Mouse (Mus musculus): ENCODE data around the gene Stpg4. TPM values are rescaled to one million over a fixed set of nuclear protein-coding genes. Genes with fewer than 3 reads are reported as not detected.

Stpg4 gene
- total and polyA plus RNA-seq, 3 experiments, result not detected

DNA sequence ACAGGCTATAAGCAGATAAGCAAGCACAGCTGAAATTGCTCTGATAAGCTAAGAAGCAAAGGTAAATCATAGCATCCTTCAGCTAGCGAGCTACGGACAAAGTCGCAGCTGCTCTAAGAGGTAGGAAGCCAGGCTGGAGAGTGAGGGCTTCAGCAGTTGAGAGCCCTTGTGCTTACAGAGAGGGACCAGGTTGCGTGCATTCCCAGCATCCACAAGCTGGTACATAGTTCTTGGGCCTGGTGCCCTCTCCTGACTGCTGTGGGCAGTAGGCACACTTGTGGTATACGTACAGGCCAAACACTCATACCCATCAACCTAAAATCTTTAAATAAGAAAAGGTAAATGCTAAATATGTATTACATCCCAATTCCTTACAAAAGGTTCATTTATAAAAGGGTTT, 5.2 kb upstream of the Stpg4 start:
- H3K36me3 ChIP-seq (ENCODE audit: control insufficient read depth in 1 of 2, insufficient read depth in 2 of 2, low read length in 2 of 2), result peaks cover 0 to 23% of the 10 kb centered on the region in 2 experiments; a peak in 3 of 4 replicates
- TF ChIP-seq MAFK (IDR thresholded peaks at IDR 0.05; ENCODE audit: borderline replicate concordance, low read depth, low read length) (no peak), USF1 (IDR thresholded peaks at IDR 0.05; ENCODE audit: low read depth, low read length) (no peak), MAZ (IDR thresholded peaks at IDR 0.05; ENCODE audit: low read depth, low read length) (no peak), ZMIZ1 (IDR thresholded peaks at IDR 0.05; ENCODE audit: low read depth, low read length) (no peak), MYB (IDR thresholded peaks at IDR 0.05; ENCODE audit: low read depth, low read length) (no peak), ZKSCAN1 (IDR thresholded peaks at IDR 0.05; ENCODE audit: low read depth, low read length) (no peak), HCFC1 (IDR thresholded peaks at IDR 0.05; ENCODE audit: low read depth, low read length) (no peak), EP300 (IDR thresholded peaks at IDR 0.05; ENCODE audit: low read depth in 1 of 2, low read length in 2 of 2) (no peak), ELF1 (IDR thresholded peaks at IDR 0.05; ENCODE audit: low read depth, low read length) (no peak), UBTF (IDR thresholded peaks at IDR 0.05; ENCODE audit: borderline replicate concordance, insufficient read depth, low read depth, low read length) (no peak), ETS1 (IDR thresholded peaks at IDR 0.05; ENCODE audit: low read depth, low read length) (no peak), POLR2AphosphoS5 (IDR thresholded peaks at IDR 0.05; ENCODE audit: borderline replicate concordance, low read depth, low read length) (no peak), CTCF (IDR thresholded peaks at IDR 0.05 in 2 of 3, conservative IDR thresholded peaks at IDR 0.05 in 1 of 3; ENCODE audit: control insufficient read depth in 1 of 3, insufficient read depth in 1 of 3, low read depth in 2 of 3, low read length in 3 of 3, poor library complexity in 1 of 3, severe bottlenecking in 1 of 3) (no peak), ZC3H11A (IDR thresholded peaks at IDR 0.05; ENCODE audit: low read depth, low read length) (no peak), RAD21 (IDR thresholded peaks at IDR 0.05; ENCODE audit: low read depth, low read length) (no peak)
- DNase-seq (ENCODE audit: low read depth, low spot score), result no peak

DNA sequence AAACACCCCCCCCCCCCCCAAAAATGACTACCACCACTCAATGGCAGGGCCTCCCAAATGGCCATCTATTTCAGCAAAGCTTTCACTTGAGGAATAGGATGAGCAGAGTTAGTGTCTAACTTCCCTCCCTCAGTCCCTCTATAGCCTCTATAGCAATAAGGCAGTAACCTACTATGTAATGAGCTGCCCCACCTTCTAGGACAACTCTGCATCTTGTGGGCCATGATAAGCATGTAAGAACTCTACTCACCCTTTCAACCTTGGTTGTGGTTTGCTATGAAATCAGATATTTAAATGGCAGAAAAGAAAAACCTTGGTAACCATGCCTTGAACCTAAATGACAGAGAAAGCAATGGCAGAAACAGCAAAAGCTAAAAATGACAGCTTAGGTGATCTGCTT, 4.8 kb upstream of the Stpg4 start:
- H3K79me2 ChIP-seq (ENCODE audit: control insufficient read depth, insufficient read depth, low read length, poor library complexity), result no peaks in the 10 kb centered on the region
- no peak overlapping the region for H3K27ac ChIP-seq (ENCODE audit: control insufficient read depth, low read depth, low read length)
- H3K9ac ChIP-seq (ENCODE audit: control insufficient read depth, low read depth, low read length, poor library complexity, severe bottlenecking), result no peak overlapping the region
- H3K36me3 ChIP-seq (ENCODE audit: control insufficient read depth in 1 of 2, insufficient read depth in 2 of 2, low read length in 2 of 2), result peaks cover 0 to 23% of the 10 kb centered on the region in 2 experiments; a peak in 3 of 4 replicates
- no peak overlapping the region for H3K4me3 ChIP-seq (ENCODE audit: control insufficient read depth in 1 of 2, insufficient read depth in 1 of 2, low read depth in 2 of 2, low read length in 2 of 2)
- peak; percentile 54 for DNase-seq (ENCODE audit: low read depth, low spot score)
- no peaks in the 10 kb centered on the region for H3K27me3 ChIP-seq (ENCODE audit: control insufficient read depth in 1 of 2, insufficient read depth in 2 of 2, low read length in 2 of 2)
- no peaks in the 10 kb centered on the region for H3K4me1 ChIP-seq (ENCODE audit: control insufficient read depth in 1 of 2, insufficient read depth in 2 of 2, low read length in 2 of 2)
- TF ChIP-seq POLR2AphosphoS2 (IDR thresholded peaks at IDR 0.05; ENCODE audit: low read length) (no peak), ZMIZ1 (IDR thresholded peaks at IDR 0.05; ENCODE audit: low read depth, low read length) (no peak), POLR2A (IDR thresholded peaks at IDR 0.05; ENCODE audit: control insufficient read depth in 1 of 2, insufficient read depth in 1 of 2, low read depth in 1 of 2, low read length in 2 of 2, poor library complexity in 1 of 2) (no peak), TCF12 (IDR thresholded peaks at IDR 0.05; ENCODE audit: low read depth, low read length) (peak; percentile 26; the same call in 1 of the 2 replicates), NELFE (IDR thresholded peaks at IDR 0.05; ENCODE audit: low read depth, low read length) (no peak), BHLHE40 (IDR thresholded peaks at IDR 0.05; ENCODE audit: borderline replicate concordance, low read depth, low read length) (no peak), MXI1 (IDR thresholded peaks at IDR 0.05; ENCODE audit: low read depth, low read length) (0 out of 2 replicates have a peak, but pooled peaks have one; percentile 11)
- H3K9me3 ChIP-seq (replicated peaks; ENCODE audit: insufficient read depth, low read length), result no peaks in the 10 kb centered on the region

More for the DNA sequence above, 5.2 kb upstream of the Stpg4 start:
- Histone ChIP-seq H3K27ac (ENCODE audit: control insufficient read depth, low read depth, low read length) (no peak overlapping the region), H3K4me3 (ENCODE audit: control insufficient read depth in 1 of 2, insufficient read depth in 1 of 2, low read depth in 2 of 2, low read length in 2 of 2) (no peak overlapping the region), H3K79me2 (ENCODE audit: control insufficient read depth, insufficient read depth, low read length, poor library complexity) (peaks cover 1% of the 10 kb centered on the region; the same call in 1 of the 2 replicates), H3K27me3 (ENCODE audit: control insufficient read depth in 1 of 2, insufficient read depth in 2 of 2, low read length in 2 of 2) (no peaks in the 10 kb centered on the region), H3K9ac (ENCODE audit: control insufficient read depth, low read depth, low read length, poor library complexity, severe bottlenecking) (no peak overlapping the region), H3K9me3 (replicated peaks; ENCODE audit: insufficient read depth, low read length) (no peaks in the 10 kb centered on the region), H3K4me1 (ENCODE audit: control insufficient read depth in 1 of 2, insufficient read depth in 2 of 2, low read length in 2 of 2) (no peaks in the 10 kb centered on the region)
